Mouse (Mus musculus): ENCODE data around the gene Itgav. TPM values are rescaled to one million over a fixed set of nuclear protein-coding genes. Genes with fewer than 3 reads are reported as not detected.

The Itgav gene
- polyA plus RNA-seq, 1 experiment from 2014 or later, result 76.1 TPM

GRCm38 (mm10) chr2:83732896-83733295 lies 8.7 kb downstream of the Itgav start:
- no peaks in the 10 kb centered on the region for H3K36me3 ChIP-seq (replicated peaks; ENCODE audit: control insufficient read depth, insufficient read depth, low read depth, low read length)

GRCm38 (mm10) chr2:83733981-83734393 lies 9.8 kb downstream of the Itgav start:
- H3K9ac ChIP-seq (replicated peaks; ENCODE audit: low read length), result no peak overlapping the region
- H3K4me1 ChIP-seq (ENCODE audit: control insufficient read depth, insufficient read depth, low read length), result no peaks in the 10 kb centered on the region
- H3K27ac ChIP-seq (replicated peaks; ENCODE audit: low read depth, low read length), result no peak overlapping the region
- H3K4me3 ChIP-seq (ENCODE audit: low read depth, low read length), result no peak overlapping the region
- no peak overlapping the region for H3K4me2 ChIP-seq (ENCODE audit: low read depth, low read length)
- no peaks in the 10 kb centered on the region for H3K27me3 ChIP-seq (ENCODE audit: control insufficient read depth, insufficient read depth, low read length)
- H3K9me3 ChIP-seq (replicated peaks; ENCODE audit: control insufficient read depth, low read length), result no peaks in the 10 kb centered on the region
- ATAC-seq (replicated peaks; ENCODE audit: insufficient number of reproducible peaks, low FRiP score, low TSS enrichment, low read depth) (no peak), DNase-seq (ENCODE audit: low spot score) (no peak)
- 95% methylated on average over 13 of the region's 13 CpGs for WGBS
- H3K36me3 ChIP-seq (replicated peaks; ENCODE audit: control insufficient read depth, insufficient read depth, low read depth, low read length), result no peaks in the 10 kb centered on the region

More at GRCm38 (mm10) chr2:83732896-83733295, 8.7 kb downstream of the Itgav start:
- Histone ChIP-seq H3K9me3 (replicated peaks; ENCODE audit: control insufficient read depth, low read length) (no peaks in the 10 kb centered on the region), H3K4me1 (ENCODE audit: control insufficient read depth, insufficient read depth, low read length) (no peaks in the 10 kb centered on the region), H3K9ac (replicated peaks; ENCODE audit: low read length) (no peak overlapping the region), H3K4me2 (ENCODE audit: low read depth, low read length) (no peak overlapping the region), H3K4me3 (ENCODE audit: low read depth, low read length) (no peak overlapping the region), H3K27ac (replicated peaks; ENCODE audit: low read depth, low read length) (no peak overlapping the region), H3K27me3 (ENCODE audit: control insufficient read depth, insufficient read depth, low read length) (no peaks in the 10 kb centered on the region)
- DNase-seq (ENCODE audit: low spot score) (no peak), ATAC-seq (replicated peaks; ENCODE audit: insufficient number of reproducible peaks, low FRiP score, low TSS enrichment, low read depth) (no peak)
- WGBS, result 91% methylated on average over 4 of the region's 4 CpGs

DNA sequence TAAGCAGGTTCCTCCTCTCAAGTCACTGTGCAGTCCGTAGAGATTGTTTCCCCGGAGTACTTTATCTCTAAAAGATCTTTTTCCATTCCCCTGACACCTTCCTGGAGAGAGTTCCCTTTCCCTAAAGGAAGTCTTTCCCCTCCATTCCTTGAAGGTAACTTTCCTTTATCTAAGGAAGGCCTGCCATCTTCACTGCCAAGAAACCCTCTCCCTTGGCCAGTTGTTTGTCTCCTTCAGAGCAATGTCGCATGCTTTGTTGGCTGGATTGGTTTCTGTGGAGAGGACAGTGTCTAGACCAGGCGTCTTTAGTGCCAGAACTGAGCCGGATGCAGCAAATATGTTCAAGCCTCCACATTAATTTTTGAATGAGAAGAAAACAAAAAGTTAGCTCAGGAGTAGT lies 11.1 kb downstream of the Itgav start:
- no peak overlapping the region for H3K27ac ChIP-seq (replicated peaks; ENCODE audit: low read depth, low read length)
- H3K4me3 ChIP-seq (ENCODE audit: low read depth, low read length), result no peak overlapping the region
- no peak overlapping the region for H3K4me2 ChIP-seq (ENCODE audit: low read depth, low read length)
- H3K36me3 ChIP-seq (replicated peaks; ENCODE audit: control insufficient read depth, insufficient read depth, low read depth, low read length), result no peaks in the 10 kb centered on the region
- H3K4me1 ChIP-seq (ENCODE audit: control insufficient read depth, insufficient read depth, low read length), result no peaks in the 10 kb centered on the region; the same call in 1 of the 2 replicates
- ATAC-seq (replicated peaks; ENCODE audit: insufficient number of reproducible peaks, low FRiP score, low TSS enrichment, low read depth), result no peak
- no peak for DNase-seq (ENCODE audit: low spot score)
- 83% methylated on average over 5 of the region's 5 CpGs for WGBS
- H3K27me3 ChIP-seq (ENCODE audit: control insufficient read depth, insufficient read depth, low read length), result no peaks in the 10 kb centered on the region
- no peak overlapping the region for H3K9ac ChIP-seq (replicated peaks; ENCODE audit: low read length)
- H3K9me3 ChIP-seq (replicated peaks; ENCODE audit: control insufficient read depth, low read length), result no peaks in the 10 kb centered on the region

DNA sequence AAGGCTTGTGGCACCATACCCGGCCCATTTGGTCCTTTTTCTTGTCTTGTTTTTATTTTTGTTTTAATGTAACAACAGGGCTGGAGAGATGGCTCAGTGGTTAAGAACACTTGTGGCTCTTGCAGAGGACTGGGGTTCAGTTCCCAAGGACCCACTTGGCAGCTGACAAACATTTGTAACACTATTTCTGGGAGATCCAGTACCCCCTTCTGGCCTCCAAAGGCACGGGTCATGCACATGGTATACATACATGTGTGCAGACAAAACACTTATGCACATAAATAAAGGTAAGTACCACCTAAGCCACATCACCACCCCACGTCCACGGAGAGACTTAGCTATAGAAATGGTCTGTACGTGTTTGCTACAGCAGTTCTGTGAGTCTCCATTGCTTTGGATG lies 12.6 kb downstream of the Itgav start:
- Histone ChIP-seq H3K4me2 (ENCODE audit: low read depth, low read length) (no peak overlapping the region), H3K27ac (replicated peaks; ENCODE audit: low read depth, low read length) (no peak overlapping the region), H3K4me3 (ENCODE audit: low read depth, low read length) (no peak overlapping the region), H3K9ac (replicated peaks; ENCODE audit: low read length) (no peak overlapping the region), H3K36me3 (replicated peaks; ENCODE audit: control insufficient read depth, insufficient read depth, low read depth, low read length) (no peaks in the 10 kb centered on the region), H3K27me3 (ENCODE audit: control insufficient read depth, insufficient read depth, low read length) (no peaks in the 10 kb centered on the region), H3K9me3 (replicated peaks; ENCODE audit: control insufficient read depth, low read length) (no peaks in the 10 kb centered on the region), H3K4me1 (ENCODE audit: control insufficient read depth, insufficient read depth, low read length) (no peaks in the 10 kb centered on the region; the same call in 1 of the 2 replicates)
- 95% methylated on average over 5 of the region's 5 CpGs for WGBS
- DNase-seq (ENCODE audit: low spot score) (no peak), ATAC-seq (replicated peaks; ENCODE audit: insufficient number of reproducible peaks, low FRiP score, low TSS enrichment, low read depth) (no peak)

GRCm38 (mm10) chr2:83738586-83739251 lies 14.5 kb downstream of the Itgav start:
- H3K4me3 ChIP-seq (ENCODE audit: low read depth, low read length), result no peak overlapping the region
- no peaks in the 10 kb centered on the region for H3K9me3 ChIP-seq (replicated peaks; ENCODE audit: control insufficient read depth, low read length)
- no peak for ATAC-seq (replicated peaks; ENCODE audit: insufficient number of reproducible peaks, low FRiP score, low TSS enrichment, low read depth)
- no peak overlapping the region for H3K9ac ChIP-seq (replicated peaks; ENCODE audit: low read length)
- H3K4me1 ChIP-seq (ENCODE audit: control insufficient read depth, insufficient read depth, low read length), result no peaks in the 10 kb centered on the region; the same call in none of the 2 replicates
- no peak overlapping the region for H3K27ac ChIP-seq (replicated peaks; ENCODE audit: low read depth, low read length)
- DNase-seq (ENCODE audit: low spot score), result no peak
- H3K27me3 ChIP-seq (ENCODE audit: control insufficient read depth, insufficient read depth, low read length), result no peaks in the 10 kb centered on the region
- no peaks in the 10 kb centered on the region for H3K36me3 ChIP-seq (replicated peaks; ENCODE audit: control insufficient read depth, insufficient read depth, low read depth, low read length)
- H3K4me2 ChIP-seq (ENCODE audit: low read depth, low read length), result no peak overlapping the region
- 86% methylated on average over 14 of the region's 14 CpGs for whole genome bisulfite sequencing

DNA sequence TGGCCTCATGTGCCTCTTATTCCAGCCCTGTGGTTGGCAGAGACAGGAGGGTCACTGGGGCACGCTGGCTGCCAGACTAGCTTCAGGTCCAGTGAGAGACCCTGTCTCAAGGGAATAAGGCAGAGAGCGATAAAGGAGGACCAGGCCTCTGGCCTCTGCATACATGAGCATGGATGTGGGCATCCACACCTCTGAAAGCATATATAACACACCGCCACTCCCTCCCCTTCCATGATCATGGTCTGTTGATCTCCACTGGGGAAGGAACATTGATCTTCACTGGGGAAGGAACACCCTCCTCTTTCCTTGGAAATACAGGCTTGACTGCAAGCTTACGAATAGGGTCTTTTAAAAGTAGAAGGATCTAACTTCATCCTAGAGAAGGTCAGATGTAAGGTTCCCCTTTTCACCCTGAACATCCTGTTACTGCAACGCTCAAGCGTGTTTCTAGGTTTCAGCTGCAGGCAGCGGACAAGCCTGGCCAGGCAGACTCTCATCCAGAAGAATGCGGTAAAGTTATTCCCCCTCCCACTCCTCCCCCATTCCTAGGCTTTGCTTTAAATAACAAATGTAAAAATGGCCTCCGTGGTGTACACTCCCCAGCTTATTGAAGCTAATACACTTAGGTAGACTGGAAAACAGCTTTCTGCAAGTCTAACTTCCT lies 15.4 kb downstream of the Itgav start:
- Histone ChIP-seq H3K9me3 (replicated peaks; ENCODE audit: control insufficient read depth, low read length) (no peaks in the 10 kb centered on the region), H3K27me3 (ENCODE audit: control insufficient read depth, insufficient read depth, low read length) (no peaks in the 10 kb centered on the region), H3K27ac (replicated peaks; ENCODE audit: low read depth, low read length) (no peak overlapping the region), H3K4me3 (ENCODE audit: low read depth, low read length) (no peak overlapping the region), H3K4me1 (ENCODE audit: control insufficient read depth, insufficient read depth, low read length) (no peaks in the 10 kb centered on the region; the same call in none of the 2 replicates), H3K4me2 (ENCODE audit: low read depth, low read length) (no peak overlapping the region), H3K9ac (replicated peaks; ENCODE audit: low read length) (no peak overlapping the region), H3K36me3 (replicated peaks; ENCODE audit: control insufficient read depth, insufficient read depth, low read depth, low read length) (no peaks in the 10 kb centered on the region)
- no peak for ATAC-seq (replicated peaks; ENCODE audit: insufficient number of reproducible peaks, low FRiP score, low TSS enrichment, low read depth)
- DNase-seq (ENCODE audit: low spot score), result peak; percentile 44
- WGBS, result 32% methylated on average over 9 of the region's 9 CpGs

- Histone ChIP-seq H3K27ac (replicated peaks; ENCODE audit: low read depth, low read length) (no peak overlapping the region), H3K27me3 (ENCODE audit: control insufficient read depth, insufficient read depth, low read length) (no peaks in the 10 kb centered on the region)
- ATAC-seq (replicated peaks; ENCODE audit: insufficient number of reproducible peaks, low FRiP score, low TSS enrichment, low read depth), result 0 out of 2 replicates have a peak, but pooled peaks have one; percentile 22
Observed at GRCm38 (mm10) chr2:83740601-83741031, 16.4 kb downstream of the Itgav start.

GRCm38 (mm10) chr2:83742210-83742609 lies 18.0 kb downstream of the Itgav start:
- 45% methylated on average over 9 of the region's 9 CpGs for whole genome bisulfite sequencing
- DNase-seq (ENCODE audit: low spot score), result no peak
- Histone ChIP-seq H3K9me3 (replicated peaks; ENCODE audit: control insufficient read depth, low read length) (no peaks in the 10 kb centered on the region), H3K4me3 (ENCODE audit: low read depth, low read length) (no peak overlapping the region), H3K9ac (replicated peaks; ENCODE audit: low read length) (no peak overlapping the region), H3K27ac (replicated peaks; ENCODE audit: low read depth, low read length) (no peak overlapping the region), H3K4me1 (ENCODE audit: control insufficient read depth, insufficient read depth, low read length) (no peaks in the 10 kb centered on the region; the same call in none of the 2 replicates), H3K4me2 (ENCODE audit: low read depth, low read length) (no peak overlapping the region), H3K27me3 (ENCODE audit: control insufficient read depth, insufficient read depth, low read length) (no peaks in the 10 kb centered on the region), H3K36me3 (replicated peaks; ENCODE audit: control insufficient read depth, insufficient read depth, low read depth, low read length) (no peaks in the 10 kb centered on the region)
- no peak for ATAC-seq (replicated peaks; ENCODE audit: insufficient number of reproducible peaks, low FRiP score, low TSS enrichment, low read depth)

More at GRCm38 (mm10) chr2:83740601-83741031, 16.4 kb downstream of the Itgav start:
- Histone ChIP-seq H3K36me3 (replicated peaks; ENCODE audit: control insufficient read depth, insufficient read depth, low read depth, low read length) (no peaks in the 10 kb centered on the region), H3K4me1 (ENCODE audit: control insufficient read depth, insufficient read depth, low read length) (no peaks in the 10 kb centered on the region; the same call in none of the 2 replicates), H3K4me2 (ENCODE audit: low read depth, low read length) (no peak overlapping the region), H3K4me3 (ENCODE audit: low read depth, low read length) (no peak overlapping the region), H3K9me3 (replicated peaks; ENCODE audit: control insufficient read depth, low read length) (no peaks in the 10 kb centered on the region), H3K9ac (replicated peaks; ENCODE audit: low read length) (no peak overlapping the region)
- WGBS, result 23% methylated on average over 5 of the region's 5 CpGs
- no peak for DNase-seq (ENCODE audit: low spot score)
